Mouse (Mus musculus) activated CD4-positive, CD25-positive, alpha-beta regulatory T cell, adult 9 weeks (primary cell): ENCODE data around the gene Scd3. TPM values are rescaled to one million over a fixed set of nuclear protein-coding genes. Genes with fewer than 3 reads are reported as not detected.

ENCODE experiments used
- polyA plus RNA-seq: library from polyadenylated mRNA; unstranded; fragments of 100-300 nt; shearing (Covaris generic); gene quantifications from one replicate; pipeline ENCODE4 v1.2.1, GENCODE M21; 2017

Gene Scd3
- not detected for polyA plus RNA-seq

DNA sequence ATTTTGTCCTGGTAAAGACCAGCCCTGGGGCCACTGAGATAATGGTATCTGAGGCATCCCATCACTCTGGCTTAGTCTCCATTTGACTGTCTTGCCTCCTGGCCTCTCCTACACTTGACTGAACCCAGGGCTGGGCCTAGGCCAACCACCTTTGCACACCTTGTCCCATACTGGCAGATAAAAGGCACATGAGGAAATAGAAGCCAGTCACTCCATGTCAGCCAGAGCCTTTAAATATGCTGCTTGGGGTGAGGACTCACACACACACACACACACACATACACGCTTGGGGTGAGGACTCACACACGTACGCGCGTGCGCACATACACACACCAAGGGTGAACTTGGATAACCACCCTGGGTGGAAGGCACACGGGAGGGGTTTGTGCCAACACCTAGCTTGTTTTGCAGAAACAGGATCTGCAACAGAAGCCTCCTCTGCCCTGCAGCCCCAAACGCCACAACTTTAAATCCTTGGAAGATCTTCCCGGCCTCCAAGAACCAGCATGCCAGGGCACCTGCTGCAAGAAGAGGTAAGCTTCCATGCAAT is at the start of gene Scd3:
Scd3 (plus strand) TSS at position 255 of the 550 bp plus-strand sequence.

DNA sequence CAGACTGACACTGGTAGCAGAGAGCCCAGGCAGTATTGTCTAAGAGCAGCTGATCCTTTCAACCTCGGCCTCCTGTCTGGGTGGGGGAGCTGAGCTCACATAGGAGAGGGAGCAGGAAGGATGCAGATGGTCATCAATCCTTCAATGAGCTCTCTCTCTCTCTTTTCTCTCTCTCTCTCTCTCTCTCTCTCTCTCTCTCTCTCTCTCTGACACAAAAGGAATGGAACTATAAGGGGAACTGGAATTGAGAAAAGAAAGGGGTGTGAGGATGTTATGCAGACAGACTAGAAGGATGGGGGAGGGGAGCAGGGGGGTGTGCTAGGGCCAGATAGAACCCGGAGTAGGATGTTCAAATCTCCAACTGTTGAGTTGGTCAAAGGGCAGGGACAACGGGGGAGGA is 10.7 kb upstream of the Scd3 start, which contains the start of gene Pkd2l1:
Pkd2l1 (minus strand) TSS at position 101 of the 400 bp plus-strand sequence.

DNA sequence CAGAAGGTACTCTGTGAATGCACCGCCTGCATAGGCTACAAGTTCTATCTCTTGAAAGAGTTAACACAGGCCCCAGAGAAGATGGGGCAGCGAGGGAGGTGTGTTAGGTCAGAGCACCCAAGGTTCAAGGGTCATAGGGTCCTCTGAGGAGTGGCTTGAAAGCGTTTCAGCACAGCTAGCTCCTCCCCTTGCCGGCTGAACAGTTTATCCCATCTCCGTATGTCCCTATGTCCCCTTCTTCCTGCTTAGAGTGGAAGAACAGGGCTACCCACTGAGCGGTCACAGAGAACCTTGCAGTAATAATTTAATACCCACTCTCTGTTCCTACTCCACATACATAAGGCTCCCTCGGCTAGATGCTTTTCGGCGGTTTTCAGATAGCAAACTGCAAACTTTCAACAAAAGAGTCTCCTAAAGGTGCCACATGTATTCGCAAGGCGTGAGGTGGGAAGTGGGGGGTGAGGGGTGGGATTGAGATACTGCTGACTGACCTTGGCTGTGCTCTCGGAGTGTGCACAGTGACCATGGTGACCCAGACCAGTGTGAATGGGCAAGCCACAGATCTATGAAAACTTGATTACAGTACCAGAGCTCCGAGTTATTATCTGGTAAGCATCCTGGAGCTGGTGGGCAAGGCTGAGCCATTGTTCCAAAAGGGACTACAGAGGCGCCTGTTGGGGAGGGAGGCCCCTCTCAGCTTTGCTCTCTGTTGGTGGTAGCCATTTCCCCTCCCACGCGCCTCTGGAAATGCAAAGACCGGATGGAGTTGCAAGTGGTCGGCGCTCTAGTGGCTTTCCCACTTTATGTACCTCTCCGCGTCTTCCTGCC is 90.1 kb downstream of the Scd3 start, which contains the start of gene Scd2:
Scd2 (plus strand) TSS at position 734 of the 828 bp plus-strand sequence.

Other genes starting within 250 kb of the Scd3 start
- gene Cpn1, start 216.7 kb upstream of the Scd3 start, polyA plus RNA-seq = not detected
- gene Cyp2c23, start 174.1 kb upstream of the Scd3 start, polyA plus RNA-seq = not detected
- gene Erlin1, start 133.5 kb upstream of the Scd3 start, polyA plus RNA-seq = 6.9 TPM
- gene Chuk, start 95.8 kb upstream of the Scd3 start, polyA plus RNA-seq = 33.9 TPM
- 36.7 TPM for gene Cwf19l1, start 67.4 kb upstream of the Scd3 start, polyA plus RNA-seq
- 136 TPM for gene Bloc1s2, start 56.8 kb upstream of the Scd3 start, polyA plus RNA-seq
- not detected for gene Pkd2l1, start 10.8 kb upstream of the Scd3 start, polyA plus RNA-seq
- 100 TPM for gene Scd2, start 90.4 kb downstream of the Scd3 start, polyA plus RNA-seq
- gene Scd4, start 129.8 kb downstream of the Scd3 start, polyA plus RNA-seq = 0.39 TPM
- 0.99 TPM for gene Scd1, start 204.6 kb downstream of the Scd3 start, polyA plus RNA-seq